In genomic region chr8:109497431-109497830, GRCm38 (mm10) we compare ENCODE assay signal across 31 mouse cellular contexts. TPM values are rescaled to one million over a fixed set of nuclear protein-coding genes. Genes with fewer than 3 reads are reported as not detected.
DNase-seq lines count a peak whose midpoint lies in the region; ATAC-seq and TF ChIP-seq lines count a peak whose summit lies in the region.
"Had no signal": no experiment of that assay in that cellular context is flagged by ENCODE, and none has a peak within 500 bp of the region (broad histone marks: within the 10 kb centered on the region; RNA-seq: fewer than 3 reads in every experiment).

No protein-coding gene starts in this region.

- no peaks in the 10 kb centered on the region for H3K4me1 ChIP-seq in lung, embryonic 14.5 days (ENCODE audit: insufficient read depth)
- no peaks in the 10 kb centered on the region for H3K4me1 ChIP-seq in heart, embryonic 11.5 days (ENCODE audit: control insufficient read depth, insufficient read depth, low read length)
- H3K4me1 ChIP-seq: embryonic facial prominence, embryonic 12.5 days; embryonic facial prominence, embryonic 15.5 days; heart, embryonic 12.5 days; heart, embryonic 15.5 days; hindbrain, embryonic 10.5 days had no signal

- no peak for ATAC-seq in lung, embryonic 14.5 days (ENCODE audit: insufficient read depth)
- no peak for ATAC-seq in heart, embryonic 11.5 days (replicated peaks; ENCODE audit: insufficient number of reproducible peaks, low FRiP score, low TSS enrichment)
- ATAC-seq: forebrain, embryonic 15.5 days; hindbrain, postnatal 0 days; inflammation-experienced regulatory T-cells, adult 6 months; intestine, embryonic 16.5 days had no signal

- 52% methylated on average over 5 of the region's 5 CpGs for WGBS in lung, embryonic 14.5 days
- 68% methylated on average over 5 of the region's 5 CpGs for WGBS in heart, embryonic 11.5 days (ENCODE audit: insufficient replicate concordance)

- no peak overlapping the region for H3K27ac ChIP-seq in lung, embryonic 14.5 days (ENCODE audit: low read depth)
- no peak overlapping the region for H3K27ac ChIP-seq in heart, embryonic 11.5 days (ENCODE audit: low read depth, low read length)
- H3K27ac ChIP-seq: embryonic facial prominence, embryonic 12.5 days; embryonic facial prominence, embryonic 15.5 days; forebrain, embryonic 15.5 days; heart, adult 2 months; heart, embryonic 15.5 days; hindbrain, embryonic 10.5 days; hindbrain, embryonic 14.5 days; hindbrain, postnatal 0 days had no signal

- H3K9ac ChIP-seq in lung, embryonic 14.5 days: no peak overlapping the region
- H3K9ac ChIP-seq in heart, embryonic 11.5 days (ENCODE audit: low read depth, low read length): no peak overlapping the region
- H3K9ac ChIP-seq: embryonic facial prominence, embryonic 12.5 days; embryonic facial prominence, embryonic 15.5 days; forebrain, embryonic 15.5 days; heart, embryonic 12.5 days; heart, embryonic 15.5 days; hindbrain, embryonic 14.5 days had no signal

- no peaks in the 10 kb centered on the region for H3K27me3 ChIP-seq in lung, embryonic 14.5 days (ENCODE audit: insufficient read depth, low read length)
- no peaks in the 10 kb centered on the region for H3K27me3 ChIP-seq in heart, embryonic 11.5 days (ENCODE audit: control insufficient read depth, insufficient read depth, low read length)
- H3K27me3 ChIP-seq: CH12.LX; embryonic facial prominence, embryonic 12.5 days; embryonic facial prominence, embryonic 15.5 days; forebrain, embryonic 15.5 days; heart, embryonic 12.5 days; heart, embryonic 15.5 days had no signal

- DNase-seq in lung, embryonic 14.5 days: peak; percentile 27
- DNase-seq in lung, postnatal 4 days: no peak
- DNase-seq in MN1 (ENCODE audit: low spot score) (peak; percentile 60), adipocyte (ENCODE audit: low spot score) (peak; percentile 38)
- no peak for DNase-seq in thymus, postnatal 10 days (ENCODE audit: low spot score in 2 of 2)
- DNase-seq in retina, embryonic 14.5 days (ENCODE audit: low spot score): no peak
- DNase-seq: adrenal gland, postnatal 10 days; adrenal gland, postnatal 36 days; B cell, adult 2 months; cerebellum, adult 11 months; cerebellum, adult 2 months; cerebellum, adult 9-11 months; cerebellum, postnatal 25 days; gastrocnemius, postnatal 10 days; gastrocnemius, postnatal 36 days; heart, adult 2 months; heart, postnatal 10 days; heart, postnatal 36 days had no signal

- no peak overlapping the region for H3K4me3 ChIP-seq in lung, embryonic 14.5 days (ENCODE audit: low read depth, low read length)
- no peak overlapping the region for H3K4me3 ChIP-seq in heart, embryonic 11.5 days (ENCODE audit: low read depth, low read length)
- H3K4me3 ChIP-seq: embryonic facial prominence, embryonic 12.5 days; embryonic facial prominence, embryonic 15.5 days; forebrain, embryonic 15.5 days; heart, adult 2 months; heart, embryonic 12.5 days; heart, embryonic 15.5 days; hindbrain, embryonic 10.5 days had no signal

- no peaks in the 10 kb centered on the region for H3K36me3 ChIP-seq in lung, embryonic 14.5 days (ENCODE audit: insufficient read depth)
- no peaks in the 10 kb centered on the region for H3K36me3 ChIP-seq in heart, embryonic 11.5 days (ENCODE audit: control insufficient read depth, insufficient read depth, low read length)
- H3K36me3 ChIP-seq: embryonic facial prominence, embryonic 12.5 days; embryonic facial prominence, embryonic 15.5 days; forebrain, embryonic 15.5 days; G1E; heart, embryonic 12.5 days; heart, embryonic 15.5 days; hindbrain, embryonic 10.5 days had no signal

- no peak for TF ChIP-seq CTCF in lung, embryonic 14.5 days (IDR thresholded peaks at IDR 0.05; ENCODE audit: low read depth)

- H3K4me2 ChIP-seq in lung, embryonic 14.5 days: no peak overlapping the region
- H3K4me2 ChIP-seq in heart, embryonic 11.5 days: no peak overlapping the region
- H3K4me2 ChIP-seq: embryonic facial prominence, embryonic 12.5 days; embryonic facial prominence, embryonic 15.5 days; forebrain, embryonic 15.5 days; heart, embryonic 12.5 days; heart, embryonic 15.5 days; hindbrain, embryonic 14.5 days had no signal

- H3K9me3 ChIP-seq in lung, embryonic 14.5 days (ENCODE audit: low read depth, low read length): no peaks in the 10 kb centered on the region
- no peaks in the 10 kb centered on the region for H3K9me3 ChIP-seq in heart, embryonic 11.5 days (replicated peaks; ENCODE audit: control insufficient read depth, low read length)
- H3K9me3 ChIP-seq: embryonic facial prominence, embryonic 12.5 days; embryonic facial prominence, embryonic 15.5 days; forebrain, embryonic 15.5 days; heart, embryonic 12.5 days; heart, embryonic 15.5 days; hindbrain, embryonic 10.5 days had no signal

RNA-seq across cellular contexts. Expression of gene Pmfbp1, which starts 3.6 kb away (rescaled TPM):
- polyA plus RNA-seq in lung, embryonic 14.5 days (2014; fragmentation: Nextera tagmentation; extraction: Ambion mirVana): 0.07 and 0.08 TPM in 2 replicates
- polyA plus RNA-seq in heart, embryonic 11.5 days (2014; fragmentation: Nextera tagmentation; extraction: Ambion mirVana): 0.10 and 0.28 TPM in 2 replicates
- polyA plus RNA-seq: embryonic facial prominence, embryonic 12.5 days; embryonic facial prominence, embryonic 15.5 days; G1E; heart, adult 2 months; heart, embryonic 12.5 days; inflammation-experienced regulatory T-cells, adult 6 months; intestine, embryonic 16.5 days had no signal

Comparison
In these comparisons a context has a peak if more than half of its experiments do, and no peak if none do; other contexts are left out.
1. DNase-seq: peak in lung, embryonic 14.5 days (single experiment), MN1 (single experiment) and adipocyte (single experiment); none in lung, postnatal 4 days (0 of 2), thymus, postnatal 10 days (0 of 2) and retina, embryonic 14.5 days (single experiment).